Mouse (Mus musculus) thymus, adult 2 months (tissue): ENCODE results near the gene Zfx.

ENCODE experiments used
- CTCF ChIP-seq: fragments of 200-500 bp; IDR thresholded peaks from 2 replicates; pipeline ENCODE4 v1.5.1; 2012; ENCODE audit warnings: mild to moderate bottlenecking, control low read depth, low read length, moderate library complexity, borderline replicate concordance; ENCODE audit not compliant: control insufficient read depth, poor library complexity, insufficient read depth; ENCODE audit errors: extremely low read depth
- POLR2A ChIP-seq: fragments of 200-500 bp; IDR thresholded peaks from 2 replicates; pipeline ENCODE4 v1.6.1; 2012; ENCODE audit warnings: mild to moderate bottlenecking, low read length, control low read depth, moderate library complexity; ENCODE audit not compliant: control insufficient read depth, poor library complexity, insufficient read depth; ENCODE audit errors: extremely low read depth

GRCm38 (mm10) chrX:94115882-94116281, 7.6 kb downstream of the Zfx start:
- TF ChIP-seq POLR2A, result no peak
- no peak for TF ChIP-seq CTCF
